Mouse (Mus musculus) midbrain, embryonic 11.5 days (tissue): ENCODE measurements around the gene Pdzd8. TPM values are rescaled to one million over a fixed set of nuclear protein-coding genes. Genes with fewer than 3 reads are reported as not detected.

Experiments used
- ATAC-seq: fragments of 200-750 bp; cut with Nextera tagmentation; 2 replicates; pipeline ENCODE4 v1.8.0; 2017; ENCODE audit warnings: moderate TSS enrichment, moderate library complexity; ENCODE audit not compliant: low FRiP score
- DNase-seq: peaks from one replicate; pipeline ENCODE4 v3.0.0; 2015; ENCODE audit warnings: low spot score; ENCODE audit errors: missing footprints
- H3K27ac ChIP-seq: fragments of 300-500 bp; sonication (generic); 2 replicates; pipeline ENCODE4 v1.5.1; 2014; ENCODE audit warnings: low read depth, low read length
- H3K27me3 ChIP-seq: fragments of 300-500 bp; sonication (generic); 2 replicates; pipeline ENCODE4 v1.6.1; 2014; ENCODE audit warnings: mild to moderate bottlenecking, low read length, moderate library complexity, mixed read lengths; ENCODE audit not compliant: control insufficient read depth, insufficient read depth
- H3K36me3 ChIP-seq: fragments of 300-500 bp; sonication (generic); 2 replicates; pipeline ENCODE4 v1.6.1; 2014; ENCODE audit warnings: mild to moderate bottlenecking, low read length, moderate library complexity, mixed read lengths; ENCODE audit not compliant: control insufficient read depth, insufficient read depth
- H3K4me1 ChIP-seq: fragments of 300-500 bp; sonication (generic); 2 replicates; pipeline ENCODE4 v1.6.1; 2014; ENCODE audit warnings: low read length; ENCODE audit not compliant: control insufficient read depth, insufficient read depth
- H3K4me2 ChIP-seq: fragments of 300-500 bp; sonication (generic); 2 replicates; pipeline ENCODE4 v1.6.1; 2014; ENCODE audit warnings: mild to moderate bottlenecking, moderate library complexity
- H3K4me3 ChIP-seq: fragments of 300-500 bp; sonication (generic); 2 replicates; pipeline ENCODE4 v1.5.1; 2014; ENCODE audit warnings: low read depth, low read length
- H3K9ac ChIP-seq: fragments of 300-500 bp; sonication (generic); 2 replicates; pipeline ENCODE4 v1.6.1; 2014; ENCODE audit warnings: low read length
- H3K9me3 ChIP-seq: fragments of 300-500 bp; sonication (generic); 2 replicates; pipeline ENCODE4 v1.6.1; 2016; ENCODE audit warnings: low read length; ENCODE audit not compliant: control insufficient read depth
- WGBS: fragments of 180-500 bp; shearing (Covaris S2); extraction: QIAGEN DNeasy Blood & Tissue Kit; methylation state at CpG from one replicate; pipeline ENCODE4 v1.1.7; 2014; 5-methylcytosine and 5-hydroxymethylcytosine counted together
- polyA plus RNA-seq: library from polyadenylated mRNA; unstranded; fragments of >200 nt; fragmentation: Nextera tagmentation; extraction: Ambion mirVana; gene quantifications from 2 replicates; pipeline ENCODE4 v1.2.1, GENCODE M21; 2014

Pdzd8 gene
- polyA plus RNA-seq, 1 experiment from 2014 or later, result 12.9 TPM

DNA sequence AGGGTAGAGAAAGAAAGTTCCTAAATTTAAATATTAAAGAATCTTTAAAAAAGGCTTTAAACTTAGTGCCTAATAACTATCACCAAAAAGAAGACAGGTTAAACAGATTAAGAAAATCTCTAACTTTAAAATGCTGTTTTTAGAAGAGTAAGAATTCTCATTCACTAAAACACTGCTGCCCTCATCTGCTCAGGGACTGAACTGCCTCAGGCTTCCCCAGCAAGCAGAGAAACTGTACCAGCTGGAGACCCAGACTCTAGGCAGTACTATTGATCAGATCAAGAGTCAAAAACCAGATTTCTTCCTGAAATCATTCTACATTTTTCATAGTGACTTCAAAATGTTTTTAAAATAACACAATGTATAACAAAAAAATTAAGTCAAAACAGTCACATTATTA is 29.0 kb downstream of the Pdzd8 start:
- H3K9me3 ChIP-seq, result no peaks in the 10 kb centered on the region
- H3K27ac ChIP-seq, result no peak overlapping the region
- no peaks in the 10 kb centered on the region for H3K36me3 ChIP-seq
- no peak overlapping the region for H3K4me2 ChIP-seq
- DNase-seq (no peak), ATAC-seq (no peak)
- H3K9ac ChIP-seq, result no peak overlapping the region
- H3K4me1 ChIP-seq, result no peaks in the 10 kb centered on the region
- H3K27me3 ChIP-seq, result no peaks in the 10 kb centered on the region
- no peak overlapping the region for H3K4me3 ChIP-seq

DNA sequence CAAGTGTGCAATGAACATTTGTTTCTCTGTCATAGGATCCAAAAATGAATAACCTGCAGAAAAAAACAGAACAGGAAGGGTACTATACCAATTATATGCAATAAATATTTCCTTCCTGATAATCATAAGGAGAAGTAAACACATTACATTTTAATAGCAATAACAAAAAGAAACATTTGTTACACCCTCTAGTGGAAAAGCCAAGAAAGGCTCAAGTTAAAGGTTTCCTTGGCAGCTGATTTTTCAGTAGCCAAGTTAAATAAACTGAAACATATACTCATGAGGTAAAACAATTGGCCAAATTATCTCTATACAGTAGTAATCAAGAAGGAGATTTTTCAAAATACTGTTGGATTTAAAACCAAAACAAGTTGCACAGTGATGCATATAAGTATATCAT is 30.3 kb downstream of the Pdzd8 start:
- Histone ChIP-seq H3K9me3 (no peaks in the 10 kb centered on the region), H3K36me3 (no peaks in the 10 kb centered on the region), H3K27ac (no peak overlapping the region), H3K4me3 (no peak overlapping the region), H3K9ac (no peak overlapping the region), H3K27me3 (no peaks in the 10 kb centered on the region), H3K4me2 (no peak overlapping the region), H3K4me1 (no peaks in the 10 kb centered on the region)
- DNase-seq (no peak), ATAC-seq (no peak)

DNA sequence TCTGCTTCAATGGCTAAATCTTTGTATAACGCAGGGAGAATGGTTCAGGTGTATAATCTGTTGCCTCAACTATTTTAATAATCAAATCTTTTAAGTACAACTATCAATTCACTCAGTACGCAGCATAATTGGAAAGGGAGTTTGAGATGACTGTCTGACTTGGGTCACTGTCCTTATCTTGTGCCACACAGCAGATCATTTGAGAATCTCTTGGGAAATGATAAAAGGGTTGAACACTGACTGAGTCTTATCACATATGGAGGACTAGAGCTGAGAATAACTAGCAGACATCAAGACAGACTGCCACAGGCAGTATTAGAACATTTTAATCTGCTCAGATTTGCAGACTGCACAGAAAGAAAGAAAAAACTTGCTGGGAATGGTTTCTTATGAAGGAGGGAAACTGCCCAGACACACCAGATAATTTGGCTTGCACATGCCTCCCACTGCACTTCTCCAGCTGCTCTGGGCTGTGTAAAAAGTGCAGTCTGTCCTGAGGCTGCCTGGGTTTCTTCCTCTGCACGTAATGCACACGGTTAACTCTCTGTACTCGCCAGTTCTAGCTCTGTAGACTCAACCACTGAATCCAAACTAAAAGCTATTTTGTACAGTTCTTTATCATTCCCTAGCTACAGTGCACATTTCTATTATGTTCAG is 53.3 kb downstream of the Pdzd8 start:
- Histone ChIP-seq H3K9me3 (no peaks in the 10 kb centered on the region), H3K4me3 (no peak overlapping the region), H3K27ac (no peak overlapping the region), H3K27me3 (no peaks in the 10 kb centered on the region), H3K4me2 (no peak overlapping the region), H3K9ac (no peak overlapping the region), H3K36me3 (no peaks in the 10 kb centered on the region), H3K4me1 (no peaks in the 10 kb centered on the region)
- no peak for DNase-seq
- ATAC-seq, result no peak
- 88% methylated on average over 5 of the region's 5 CpGs for WGBS

DNA sequence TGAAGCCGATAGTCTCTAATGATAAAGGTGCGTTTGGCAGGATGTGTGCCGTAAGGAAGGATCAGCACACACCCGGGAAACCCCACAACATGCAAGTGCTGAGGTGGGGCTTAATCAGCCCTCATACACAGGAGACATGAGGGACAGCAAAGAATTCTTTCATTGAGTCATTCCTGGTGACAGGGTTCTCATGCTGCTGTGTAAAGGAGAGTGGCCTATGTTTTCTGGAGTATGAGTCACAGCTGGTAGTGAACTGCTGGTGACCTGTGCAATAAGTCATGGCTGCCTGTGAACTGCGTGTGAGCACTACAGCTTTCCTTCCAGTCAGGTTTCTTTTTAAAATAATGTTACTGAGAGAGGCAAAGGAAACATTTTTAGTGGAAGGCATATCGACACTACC is 55.8 kb downstream of the Pdzd8 start:
- H3K4me3 ChIP-seq, result no peak overlapping the region
- H3K4me2 ChIP-seq, result no peak overlapping the region
- WGBS, result 95% methylated on average over 6 of the region's 6 CpGs

DNA sequence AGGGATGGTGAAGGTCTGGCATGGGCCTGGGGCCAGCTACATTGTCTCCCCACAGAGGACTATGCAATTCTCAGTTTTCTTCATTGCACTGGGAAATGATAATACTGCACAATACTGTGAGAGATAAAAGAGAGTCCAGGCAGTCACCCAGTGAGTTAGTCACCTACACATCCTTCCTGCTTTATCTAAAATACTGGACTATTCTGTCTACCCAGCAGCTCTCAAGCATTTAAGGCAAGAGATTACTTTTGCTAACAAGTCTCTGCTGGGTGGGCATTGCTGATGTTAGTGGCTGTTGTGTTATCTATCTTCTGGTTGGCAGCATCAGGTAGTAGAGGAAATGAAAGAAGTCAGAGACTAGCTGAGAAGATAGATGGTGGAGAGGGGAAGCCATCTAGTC is 56.5 kb downstream of the Pdzd8 start:
- no peak for DNase-seq
- Histone ChIP-seq H3K9me3 (no peaks in the 10 kb centered on the region), H3K4me1 (no peaks in the 10 kb centered on the region), H3K36me3 (no peaks in the 10 kb centered on the region), H3K27me3 (no peaks in the 10 kb centered on the region), H3K4me2 (no peak overlapping the region), H3K27ac (no peak overlapping the region), H3K4me3 (no peak overlapping the region), H3K9ac (no peak overlapping the region)
- no peak for ATAC-seq

More for the DNA sequence above, 55.8 kb downstream of the Pdzd8 start:
- Histone ChIP-seq H3K9ac (no peak overlapping the region), H3K36me3 (no peaks in the 10 kb centered on the region), H3K27me3 (no peaks in the 10 kb centered on the region), H3K27ac (no peak overlapping the region), H3K9me3 (no peaks in the 10 kb centered on the region), H3K4me1 (no peaks in the 10 kb centered on the region)
- DNase-seq (no peak), ATAC-seq (no peak)

DNA sequence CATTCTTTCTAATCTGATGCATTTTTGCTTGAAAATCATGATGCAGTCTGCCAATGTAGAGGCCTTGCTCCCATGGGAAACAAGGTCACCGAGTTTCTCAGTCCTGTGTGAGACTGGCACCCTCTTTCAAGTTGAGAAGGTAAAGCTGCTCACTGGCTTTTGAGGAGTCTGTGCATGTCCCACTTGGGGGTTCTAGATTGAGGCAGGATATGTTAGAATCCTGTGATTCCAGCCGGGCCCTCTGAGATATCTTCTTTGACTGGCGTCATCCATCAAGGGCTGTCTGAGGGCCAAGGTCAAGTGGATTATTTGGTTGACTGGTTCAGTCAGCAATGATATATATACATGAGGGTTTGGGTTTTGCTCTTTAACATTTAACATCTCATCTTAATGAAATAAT is 63.6 kb downstream of the Pdzd8 start:
- no peak overlapping the region for H3K4me2 ChIP-seq
- H3K27me3 ChIP-seq, result no peaks in the 10 kb centered on the region
- no peak for ATAC-seq
- H3K9me3 ChIP-seq, result no peaks in the 10 kb centered on the region
- DNase-seq, result no peak
- WGBS, result 80% methylated on average over 3 of the region's 3 CpGs
- no peaks in the 10 kb centered on the region for H3K36me3 ChIP-seq
- no peaks in the 10 kb centered on the region for H3K4me1 ChIP-seq
- H3K9ac ChIP-seq, result no peak overlapping the region
- H3K27ac ChIP-seq, result no peak overlapping the region
- H3K4me3 ChIP-seq, result no peak overlapping the region

DNA sequence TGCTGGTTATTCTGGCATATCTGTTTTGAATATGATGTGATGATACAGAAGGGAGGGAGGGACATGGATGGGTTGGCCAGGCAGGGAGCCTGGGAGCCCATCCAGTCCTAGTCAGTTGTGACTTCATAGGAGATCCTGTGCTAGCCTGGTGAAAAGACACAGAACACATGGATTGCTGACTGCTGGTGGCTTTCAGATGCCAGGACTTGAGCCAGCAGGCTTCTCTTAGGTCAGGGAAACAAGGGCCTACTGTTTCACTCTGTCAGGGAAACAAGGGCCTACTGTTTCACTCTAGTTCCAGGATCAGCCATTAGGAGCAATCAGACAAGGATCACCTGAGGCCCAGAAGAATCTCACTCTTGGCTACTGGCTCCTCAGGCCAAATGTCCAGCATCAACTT is 64.7 kb downstream of the Pdzd8 start:
- Histone ChIP-seq H3K4me3 (no peak overlapping the region), H3K27me3 (no peaks in the 10 kb centered on the region), H3K4me2 (no peak overlapping the region), H3K36me3 (no peaks in the 10 kb centered on the region), H3K9ac (no peak overlapping the region), H3K4me1 (no peaks in the 10 kb centered on the region), H3K27ac (no peak overlapping the region), H3K9me3 (no peaks in the 10 kb centered on the region)
- ATAC-seq (no peak), DNase-seq (no peak)

DNA sequence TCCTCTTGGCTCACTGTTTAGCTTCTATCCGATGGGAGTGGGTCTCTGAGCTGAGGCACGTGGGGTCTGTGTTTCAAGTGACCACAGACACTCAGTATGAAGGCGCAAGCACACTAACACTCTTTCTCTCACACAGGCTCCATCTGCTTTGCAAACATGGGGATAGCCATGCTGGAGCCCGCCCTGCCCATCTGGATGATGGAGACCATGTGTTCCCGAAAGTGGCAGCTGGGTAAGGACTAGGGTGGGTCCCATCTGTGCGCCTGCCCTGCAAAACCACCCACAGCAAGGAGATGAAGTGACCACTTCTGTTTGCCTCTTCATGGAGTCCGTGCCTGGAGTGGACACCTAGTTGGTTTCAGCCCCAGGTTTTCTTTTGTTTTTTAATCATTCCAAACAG is 69.2 kb downstream of the Pdzd8 start:
- DNase-seq, result no peak
- H3K27ac ChIP-seq, result no peak overlapping the region
- no peak for ATAC-seq
- WGBS, result 92% methylated on average over 7 of the region's 7 CpGs
- H3K9me3 ChIP-seq, result no peaks in the 10 kb centered on the region
- no peaks in the 10 kb centered on the region for H3K36me3 ChIP-seq
- no peaks in the 10 kb centered on the region for H3K4me1 ChIP-seq
- H3K4me3 ChIP-seq, result no peak overlapping the region
- H3K27me3 ChIP-seq, result 0 out of 2 replicates have a peak, but pooled peaks cover 1% of the 10 kb centered on the region
- H3K4me2 ChIP-seq, result no peak overlapping the region
- no peak overlapping the region for H3K9ac ChIP-seq

DNA sequence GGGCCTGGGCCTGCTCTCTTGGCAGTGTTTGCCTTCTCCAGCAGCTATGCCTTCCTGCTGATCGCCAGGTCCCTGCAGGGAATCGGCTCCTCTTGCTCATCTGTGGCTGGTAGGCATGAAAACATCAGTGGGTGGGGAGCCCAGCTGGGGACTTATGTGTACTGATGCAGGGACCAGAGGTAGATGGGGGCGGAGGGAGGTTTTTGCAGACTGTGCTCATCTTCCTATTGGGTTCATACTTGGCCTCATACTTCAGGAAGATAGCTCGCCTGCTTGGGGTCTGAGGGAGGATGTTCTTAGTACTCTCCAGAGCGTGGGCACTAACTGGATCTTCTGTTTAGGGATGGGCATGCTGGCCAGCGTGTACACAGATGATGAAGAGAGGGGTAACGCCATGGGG is 72.4 kb downstream of the Pdzd8 start:
- Histone ChIP-seq H3K4me2 (no peak overlapping the region), H3K27ac (no peak overlapping the region), H3K9ac (no peak overlapping the region), H3K36me3 (no peaks in the 10 kb centered on the region), H3K4me3 (no peak overlapping the region), H3K27me3 (peaks cover 7% of the 10 kb centered on the region; the same call in 1 of the 2 replicates), H3K4me1 (no peaks in the 10 kb centered on the region; the same call in 1 of the 2 replicates), H3K9me3 (no peaks in the 10 kb centered on the region)
- DNase-seq (peak; percentile 80), ATAC-seq (no peak)
- 75% methylated on average over 7 of the region's 7 CpGs for WGBS
